ENCODE assay signal across 8 mouse cellular contexts in the genomic region with DNA sequence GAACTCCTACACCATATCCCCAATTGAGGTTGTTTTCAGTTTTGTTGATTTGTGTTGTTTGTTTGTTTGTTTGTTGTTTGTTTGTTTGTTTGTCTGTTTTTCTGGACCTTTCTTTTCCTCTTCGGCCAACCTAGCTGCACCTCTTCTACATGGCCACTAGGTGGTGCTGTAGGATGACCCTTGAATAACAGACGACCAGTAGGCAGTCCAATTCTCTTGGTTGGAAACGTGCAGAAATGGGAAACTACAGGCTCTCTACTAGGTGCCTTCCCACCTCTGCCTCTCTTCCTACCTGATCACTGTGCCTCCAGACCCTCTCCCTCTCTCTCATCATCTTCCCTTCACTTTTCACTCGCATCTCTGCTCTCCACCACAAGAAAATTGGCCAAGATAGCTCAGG. TPM values are rescaled to one million over a fixed set of nuclear protein-coding genes. Genes with fewer than 3 reads are reported as not detected.
DNase-seq lines count a peak whose midpoint lies in the region; ATAC-seq and TF ChIP-seq lines count a peak whose summit lies in the region.

No protein-coding gene starts in this region.

- H3K27ac ChIP-seq in heart, embryonic 10.5 days = no peak overlapping the region
- no peak overlapping the region for H3K27ac ChIP-seq in embryonic fibroblast, embryonic 13.5 days (ENCODE audit: insufficient read depth, low read length)
- no peak overlapping the region for H3K27ac ChIP-seq in stomach, postnatal 0 days (replicated peaks)

- H3K27me3 ChIP-seq in heart, embryonic 10.5 days (ENCODE audit: insufficient read depth, poor library complexity, severe bottlenecking) = peaks cover 21% of the 10 kb centered on the region
- H3K27me3 ChIP-seq in C2C12 (ENCODE audit: control insufficient read depth, insufficient read depth, insufficient read length) = peaks cover 32% of the 10 kb centered on the region
- H3K27me3 ChIP-seq in stomach, postnatal 0 days (ENCODE audit: control insufficient read depth, insufficient read depth, low read length) = no peaks in the 10 kb centered on the region

- H3K9ac ChIP-seq in stomach, postnatal 0 days (ENCODE audit: low read length) = no peak overlapping the region

- TF ChIP-seq CTCF in C2C12 (IDR thresholded peaks at IDR 0.05; ENCODE audit: control insufficient read depth, insufficient read depth, insufficient read length) = peak; percentile 33
- peak; percentile 52; the same call in 1 of the 2 replicates for TF ChIP-seq CTCF in embryonic fibroblast, embryonic 13.5 days (IDR thresholded peaks at IDR 0.05; ENCODE audit: borderline replicate concordance, insufficient read depth, low read length)
- TF ChIP-seq CTCF in stomach, postnatal 0 days (IDR thresholded peaks at IDR 0.05; ENCODE audit: low read depth) = peak; percentile 95

- TF ChIP-seq POLR2A in embryonic fibroblast, embryonic 13.5 days (IDR thresholded peaks at IDR 0.05; ENCODE audit: low read depth, low read length) = no peak

- H3K4me3 ChIP-seq in heart, embryonic 10.5 days = no peak overlapping the region
- no peak overlapping the region for H3K4me3 ChIP-seq in C2C12 (ENCODE audit: insufficient read depth, poor library complexity, severe bottlenecking)
- no peak overlapping the region for H3K4me3 ChIP-seq in embryonic fibroblast, embryonic 13.5 days (ENCODE audit: insufficient read depth, low read length)
- no peak overlapping the region for H3K4me3 ChIP-seq in stomach, postnatal 0 days (ENCODE audit: low read depth, low read length)

- no peaks in the 10 kb centered on the region for H3K79me3 ChIP-seq in C2C12 (ENCODE audit: low read depth)

- DNase-seq in heart, adult 18-20 months = peak; percentile 40 to 71
- DNase-seq in heart, embryonic 10.5 days (ENCODE audit: low spot score) = no peak
- peak; percentile 83 for DNase-seq in brain, adult 2 months (ENCODE audit: low read depth, low spot score)
- peak; percentile 53 for DNase-seq in kidney, adult 9 months
- peak; percentile 46 for DNase-seq in stomach, postnatal 0 days (ENCODE audit: low spot score)

- no peaks in the 10 kb centered on the region for H3K79me2 ChIP-seq in C2C12 (ENCODE audit: control insufficient read depth, insufficient read depth)

- H3ac ChIP-seq in C2C12 (ENCODE audit: control insufficient read depth, insufficient read length, low read depth) = no peak overlapping the region

- H3K4me1 ChIP-seq in heart, embryonic 10.5 days = no peaks in the 10 kb centered on the region
- H3K4me1 ChIP-seq in embryonic fibroblast, embryonic 13.5 days (ENCODE audit: control insufficient read depth, insufficient read depth, low read length) = no peaks in the 10 kb centered on the region
- H3K4me1 ChIP-seq in stomach, postnatal 0 days (replicated peaks; ENCODE audit: control insufficient read depth, insufficient read depth) = no peaks in the 10 kb centered on the region

- H3K9me3 ChIP-seq in heart, embryonic 10.5 days = no peaks in the 10 kb centered on the region
- no peaks in the 10 kb centered on the region for H3K9me3 ChIP-seq in stomach, postnatal 0 days (ENCODE audit: control insufficient read depth, low read length)

- ATAC-seq in megakaryocyte progenitor cell, adult 5-6 weeks (replicated peaks; ENCODE audit: poor library complexity) = peak; percentile 78
- ATAC-seq in stomach, postnatal 0 days (ENCODE audit: low FRiP score, low TSS enrichment) = no peak

- TF ChIP-seq EP300 in stomach, postnatal 0 days (optimal IDR thresholded peaks at IDR 0.05) = no peak

- no peak overlapping the region for H3K4me2 ChIP-seq in stomach, postnatal 0 days (replicated peaks; ENCODE audit: low read depth)

- no peaks in the 10 kb centered on the region for H3K36me3 ChIP-seq in heart, embryonic 10.5 days
- H3K36me3 ChIP-seq in C2C12 (ENCODE audit: control insufficient read depth, insufficient read depth) = no peaks in the 10 kb centered on the region
- no peaks in the 10 kb centered on the region for H3K36me3 ChIP-seq in stomach, postnatal 0 days (ENCODE audit: control insufficient read depth, insufficient read depth, low read length)

- WGBS in heart, embryonic 10.5 days = 5% methylated on average over 4 of the region's 4 CpGs
- WGBS in stomach, postnatal 0 days = 6% methylated on average over 4 of the region's 4 CpGs

TF ChIP-seq in C2C12, 6 proteins besides CTCF, POLR2A, EP300 and RAD21:
- TF ChIP-seq MYOD1 (IDR thresholded peaks at IDR 0.05; ENCODE audit: control insufficient read depth, insufficient read length, low read depth) (no peak), FOSL1 (IDR thresholded peaks at IDR 0.05; ENCODE audit: insufficient read depth, low read length, poor library complexity, severe bottlenecking) (no peak), MAX (IDR thresholded peaks at IDR 0.05) (no peak), CEBPB (IDR thresholded peaks at IDR 0.05; ENCODE audit: low read depth) (no peak), MYOG (IDR thresholded peaks at IDR 0.05; ENCODE audit: control insufficient read depth, extremely low read depth, insufficient read length) (no peak), USF1 (IDR thresholded peaks at IDR 0.05; ENCODE audit: low read depth) (no peak)

RNA-seq across cellular contexts. Expression of a gene that starts 6.9 kb away (rescaled TPM):
- 1 to 10 TPM in 1 of 2 experiments, under 1 TPM in 1; 0.92 to 1.2 TPM for total RNA-seq in heart, adult 18-20 months (2021)
- not detected in 2 replicates for polyA plus RNA-seq in heart, embryonic 10.5 days (2016; fragmentation: Nextera tagmentation; extraction: Ambion mirVana)
- not detected for polyA plus RNA-seq in C2C12 (2012; fragmentation: generic; extraction: Trizol)
- polyA plus RNA-seq in embryonic fibroblast, embryonic 13.5 days (2011; ENCODE audit: insufficient read length, low read depth, missing spikeins) = 0.07 TPM in 1 of 2 replicates, not detected in the other
- total RNA-seq in megakaryocyte progenitor cell, adult 5-6 weeks (2015) = not detected in 2 replicates
- not detected in 2 replicates for total RNA-seq in megakaryocyte progenitor cell, adult 5-6 weeks (2017)
- 0.13 and 0.16 TPM in 2 replicates for polyA plus RNA-seq in stomach, postnatal 0 days (2015; fragmentation: Nextera tagmentation; extraction: Ambion mirVana)

RNA-seq across cellular contexts. Expression of a gene that starts 58.1 kb away (rescaled TPM):
- under 1 TPM; 0.22 to 0.64 TPM for total RNA-seq in heart, adult 18-20 months (2021)
- polyA plus RNA-seq in heart, embryonic 10.5 days (2016; fragmentation: Nextera tagmentation; extraction: Ambion mirVana) = 0.91 and 2.8 TPM in 2 replicates
- 0.04 TPM for polyA plus RNA-seq in C2C12 (2012; fragmentation: generic; extraction: Trizol)
- 0.35 and 0.46 TPM in 2 replicates for polyA plus RNA-seq in embryonic fibroblast, embryonic 13.5 days (2011; ENCODE audit: insufficient read length, low read depth, missing spikeins)
- 11.6 and 11.9 TPM in 2 replicates for total RNA-seq in megakaryocyte progenitor cell, adult 5-6 weeks (2015)
- total RNA-seq in megakaryocyte progenitor cell, adult 5-6 weeks (2017) = 2.3 and 5.4 TPM in 2 replicates
- 0.15 and 0.34 TPM in 2 replicates for polyA plus RNA-seq in stomach, postnatal 0 days (2015; fragmentation: Nextera tagmentation; extraction: Ambion mirVana)

Comparison
In these comparisons a context has a peak if more than half of its experiments do, and no peak if none do; other contexts are left out.
1. CTCF ChIP-seq: peak in every context shown above with its lines; median percentile 95 in stomach, postnatal 0 days; 52 in embryonic fibroblast, embryonic 13.5 days; 33 in C2C12.